Mouse (Mus musculus) kidney, adult 2 months (tissue): Measurements from ENCODE around the gene Larp6.

Experiments used
- CTCF ChIP-seq: fragments of 200-500 bp; conservative IDR thresholded peaks from 2 replicates; pipeline ENCODE4 v1.5.1; 2011; ENCODE audit warnings: low read depth, mild to moderate bottlenecking, control low read depth, low read length, moderate library complexity, mixed read lengths; ENCODE audit not compliant: insufficient read depth, insufficient read length
- POLR2A ChIP-seq: fragments of 200-500 bp; IDR thresholded peaks from one replicate; pipeline ENCODE4 v1.6.1; 2011; ENCODE audit warnings: low read depth, low read length, control low read depth

GRCm38 (mm10) chr9:60708606-60709005, 4.2 kb upstream of the Larp6 start:
- no peak for TF ChIP-seq CTCF
- no peak for TF ChIP-seq POLR2A
